Mouse (Mus musculus) heart, adult 2 months (tissue): ENCODE measurements around the gene Kif1c.

Source experiments
- CTCF ChIP-seq: fragments of 200-600 bp; IDR thresholded peaks from 2 replicates; pipeline ENCODE4 v1.8.1; 2022; ENCODE audit warnings: antibody characterized with exemption, mild to moderate bottlenecking, moderate library complexity
- EP300 ChIP-seq: fragments of 200-500 bp; IDR thresholded peaks from 2 replicates; pipeline ENCODE4 v1.6.1; 2011; ENCODE audit warnings: low read depth, low read length, control low read depth; ENCODE audit not compliant: insufficient read depth
- POLR2A ChIP-seq: fragments of 200-500 bp; IDR thresholded peaks from 2 replicates; pipeline ENCODE4 v1.6.1; 2011; ENCODE audit warnings: mild to moderate bottlenecking, low read depth, low read length, control low read depth; ENCODE audit not compliant: insufficient read depth

- no peak for TF ChIP-seq EP300
- no peak for TF ChIP-seq POLR2A
- TF ChIP-seq CTCF, result no peak
Measured at GRCm38 (mm10) chr11:70699051-70699450, 1.3 kb upstream of the Kif1c start.
